Mouse (Mus musculus): ENCODE results near the gene Zan. TPM values are rescaled to one million over a fixed set of nuclear protein-coding genes. Genes with fewer than 3 reads are reported as not detected.

Zan gene
- total and polyA plus RNA-seq, 3 experiments, result 0.15 TPM; not detected in 2

- peaks cover 0 to 16% of the 10 kb centered on the region in 2 experiments; a peak in 2 of 4 replicates for H3K36me3 ChIP-seq (ENCODE audit: control insufficient read depth in 1 of 2, insufficient read depth in 2 of 2, low read length in 2 of 2)
- no peak for DNase-seq (ENCODE audit: low read depth, low spot score)
- peaks cover 4 to 19% of the 10 kb centered on the region in 2 experiments for H3K4me1 ChIP-seq (ENCODE audit: control insufficient read depth in 1 of 2, insufficient read depth in 2 of 2, low read length in 2 of 2)
- H3K27ac ChIP-seq (ENCODE audit: control insufficient read depth, low read depth, low read length), result no peak overlapping the region
- H3K9ac ChIP-seq (ENCODE audit: control insufficient read depth, low read depth, low read length, poor library complexity, severe bottlenecking), result peak overlapping the region; percentile 96
- H3K9me3 ChIP-seq (replicated peaks; ENCODE audit: insufficient read depth, low read length), result no peaks in the 10 kb centered on the region
- TF ChIP-seq MAFK (IDR thresholded peaks at IDR 0.05; ENCODE audit: borderline replicate concordance, low read depth, low read length), result no peak
- no peak for TF ChIP-seq CHD2 (IDR thresholded peaks at IDR 0.05; ENCODE audit: low read length)
- no peak for TF ChIP-seq ZC3H11A (IDR thresholded peaks at IDR 0.05; ENCODE audit: low read depth, low read length)
- TF ChIP-seq HCFC1 (IDR thresholded peaks at IDR 0.05; ENCODE audit: low read depth, low read length), result no peak
- TF ChIP-seq MXI1 (IDR thresholded peaks at IDR 0.05; ENCODE audit: low read depth, low read length), result no peak
- TF ChIP-seq MAX (IDR thresholded peaks at IDR 0.05; ENCODE audit: low read length), result no peak
- no peak for TF ChIP-seq ZMIZ1 (IDR thresholded peaks at IDR 0.05; ENCODE audit: low read depth, low read length)
- peak overlapping the region; percentile 67 to 88 for H3K4me3 ChIP-seq (ENCODE audit: control insufficient read depth in 1 of 2, insufficient read depth in 1 of 2, low read depth in 2 of 2, low read length in 2 of 2)
- peaks cover 48% of the 10 kb centered on the region for H3K79me2 ChIP-seq (ENCODE audit: control insufficient read depth, insufficient read depth, low read length, poor library complexity)
- no peaks in the 10 kb centered on the region for H3K27me3 ChIP-seq (ENCODE audit: control insufficient read depth in 1 of 2, insufficient read depth in 2 of 2, low read length in 2 of 2)
Observed at GRCm38 (mm10) chr5:137511706-137512105, 34.8 kb upstream of the Zan start.

DNA sequence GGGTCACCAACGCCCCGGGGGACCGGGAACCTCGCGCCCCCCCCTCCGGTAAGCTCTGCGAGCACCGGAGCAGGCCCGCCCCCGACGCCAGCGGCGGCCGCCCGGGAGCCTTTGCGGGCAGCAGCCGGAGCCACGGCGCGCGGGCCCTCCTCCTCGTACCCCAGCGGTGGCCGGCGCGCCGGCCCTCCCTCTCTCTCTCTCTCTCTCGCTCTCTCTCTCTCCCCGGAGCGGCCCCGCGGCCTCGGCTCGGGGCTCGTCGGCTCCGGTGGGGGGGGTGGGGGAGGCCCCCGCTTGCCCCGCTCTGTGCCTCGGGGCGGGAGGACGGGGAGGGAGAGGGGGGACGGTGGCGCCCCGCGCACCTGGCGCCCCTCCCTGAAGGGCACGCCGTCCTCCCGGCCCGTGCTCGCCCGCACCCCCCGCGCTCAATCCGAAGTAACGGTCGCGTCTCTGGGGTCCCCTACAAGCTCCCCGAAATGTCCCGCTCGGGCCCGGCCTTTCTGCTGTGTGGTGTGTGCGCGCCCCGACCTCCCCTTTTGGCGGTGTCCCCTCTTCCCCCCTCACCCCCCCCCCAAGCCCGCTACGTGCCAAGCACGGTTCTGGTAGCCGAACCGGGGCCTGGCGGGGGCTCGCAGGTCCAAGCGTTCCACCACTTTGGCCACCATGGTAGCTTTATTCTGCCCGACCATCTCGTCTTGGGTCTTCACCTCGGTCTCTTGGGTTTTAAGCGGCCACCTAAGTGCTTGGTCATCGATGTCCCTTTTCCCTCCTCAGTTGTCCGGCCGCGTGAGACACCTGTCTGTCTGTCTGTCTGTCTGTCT, 33.9 kb upstream of the Zan start:
- peaks cover 4 to 19% of the 10 kb centered on the region in 2 experiments for H3K4me1 ChIP-seq (ENCODE audit: control insufficient read depth in 1 of 2, insufficient read depth in 2 of 2, low read length in 2 of 2)
- H3K36me3 ChIP-seq (ENCODE audit: control insufficient read depth in 1 of 2, insufficient read depth in 2 of 2, low read length in 2 of 2), result peaks cover 0 to 17% of the 10 kb centered on the region in 2 experiments; a peak in 2 of 4 replicates
- TF ChIP-seq CHD2 (IDR thresholded peaks at IDR 0.05; ENCODE audit: low read length) (no peak), ZMIZ1 (IDR thresholded peaks at IDR 0.05; ENCODE audit: low read depth, low read length) (no peak), HCFC1 (IDR thresholded peaks at IDR 0.05; ENCODE audit: low read depth, low read length) (0 out of 2 replicates have a peak, but pooled peaks have one; percentile 30), ZKSCAN1 (IDR thresholded peaks at IDR 0.05; ENCODE audit: low read depth, low read length) (no peak), USF1 (IDR thresholded peaks at IDR 0.05; ENCODE audit: low read depth, low read length) (0 out of 2 replicates have a peak, but pooled peaks have one; percentile 36), GABPA (IDR thresholded peaks at IDR 0.05; ENCODE audit: low read depth, low read length) (no peak), ETS1 (IDR thresholded peaks at IDR 0.05; ENCODE audit: low read depth, low read length) (no peak), SIN3A (IDR thresholded peaks at IDR 0.05; ENCODE audit: low read length) (0 out of 2 replicates have a peak, but pooled peaks have one; percentile 17), NELFE (IDR thresholded peaks at IDR 0.05; ENCODE audit: low read depth, low read length) (0 out of 2 replicates have a peak, but pooled peaks have one; percentile 15), ELF1 (IDR thresholded peaks at IDR 0.05; ENCODE audit: low read depth, low read length) (no peak)
- peak overlapping the region; percentile 26; the same call in 1 of the 2 replicates for H3K27ac ChIP-seq (ENCODE audit: control insufficient read depth, low read depth, low read length)
- peak overlapping the region; percentile 67 to 88 for H3K4me3 ChIP-seq (ENCODE audit: control insufficient read depth in 1 of 2, insufficient read depth in 1 of 2, low read depth in 2 of 2, low read length in 2 of 2)
- H3K9me3 ChIP-seq (replicated peaks; ENCODE audit: insufficient read depth, low read length), result no peaks in the 10 kb centered on the region
- no peaks in the 10 kb centered on the region for H3K27me3 ChIP-seq (ENCODE audit: control insufficient read depth in 1 of 2, insufficient read depth in 2 of 2, low read length in 2 of 2)
- H3K9ac ChIP-seq (ENCODE audit: control insufficient read depth, low read depth, low read length, poor library complexity, severe bottlenecking), result peak overlapping the region; percentile 96
- peak; percentile 35 for DNase-seq (ENCODE audit: low read depth, low spot score)
- peaks cover 44% of the 10 kb centered on the region for H3K79me2 ChIP-seq (ENCODE audit: control insufficient read depth, insufficient read depth, low read length, poor library complexity)
